Mouse (Mus musculus) CH12.LX (cell line): ENCODE data around the gene Alox12. TPM values are rescaled to one million over a fixed set of nuclear protein-coding genes. Genes with fewer than 3 reads are reported as not detected.

Experiments
- DNase-seq: peaks from one replicate; pipeline ENCODE4 v3.0.0-alpha.2; 2013; ENCODE audit errors: extremely low read depth
- H3K27ac ChIP-seq: 2 replicates; pipeline ENCODE4 v1.5.1; 2012; ENCODE audit warnings: low read depth, mild to moderate bottlenecking, control low read depth, moderate library complexity; ENCODE audit not compliant: insufficient read depth
- H3K27me3 ChIP-seq: replicated peaks from 2 replicates; pipeline ENCODE3; 2012; ENCODE audit warnings: inconsistent platforms
- H3K36me3 ChIP-seq, 2 experiments: replicated peaks in 1 of 2; 2 replicates each; pipeline versions ENCODE3 to v1.6.1; 2012; ENCODE audit warnings: inconsistent platforms in 1 of 2, low read length in 1 of 2, mild to moderate bottlenecking in 1 of 2, mixed read lengths in 1 of 2, moderate library complexity in 1 of 2; ENCODE audit not compliant: control insufficient read depth in 1 of 2, insufficient read depth in 1 of 2
- H3K4me1 ChIP-seq, 2 experiments: 2 replicates each; pipeline ENCODE4 v1.6.1; 2012; ENCODE audit warnings: inconsistent platforms in 1 of 2, moderate library complexity in 1 of 2; ENCODE audit not compliant: insufficient read depth in 2 of 2, control insufficient read depth in 1 of 2
- H3K4me2 ChIP-seq: 2 replicates; pipeline ENCODE4 v1.6.1; 2012; ENCODE audit warnings: low read depth, mild to moderate bottlenecking, control low read depth; ENCODE audit not compliant: poor library complexity, insufficient read depth, severe bottlenecking
- H3K4me3 ChIP-seq, 3 experiments: fragments of 150-350 bp in 1 of 3; sonication (generic) in 1 of 3; replicated peaks in 1 of 3; 2 replicates each; pipeline versions ENCODE3 to v1.5.1; 2011 to 2012; ENCODE audit warnings: low read depth in 2 of 3, low read length in 2 of 3, mild to moderate bottlenecking in 2 of 3, moderate library complexity in 2 of 3, control low read depth in 1 of 3, improper control_type of control experiment in 1 of 3, inconsistent platforms in 1 of 3, mixed read lengths in 1 of 3; ENCODE audit not compliant: poor library complexity in 1 of 3
- H3K79me2 ChIP-seq: replicated peaks from 2 replicates; pipeline ENCODE4 v1.6.1; 2012; ENCODE audit warnings: mild to moderate bottlenecking, moderate library complexity; ENCODE audit not compliant: control insufficient read depth, poor library complexity, insufficient read depth, severe bottlenecking; ENCODE audit errors: extremely low read depth
- H3K9ac ChIP-seq: 2 replicates; pipeline ENCODE4 v1.6.1; 2012; ENCODE audit warnings: low read depth, mild to moderate bottlenecking, control low read depth, moderate library complexity; ENCODE audit not compliant: insufficient read depth
- H3K9me3 ChIP-seq: replicated peaks from 2 replicates; pipeline ENCODE3; 2012; ENCODE audit warnings: low read length, inconsistent platforms, mixed read lengths
- CHD1 ChIP-seq: IDR thresholded peaks from 2 replicates; pipeline ENCODE4 v1.6.1; 2012; ENCODE audit warnings: low read depth, low read length, improper control_type of control experiment, inconsistent platforms
- CTCF ChIP-seq, 2 experiments: IDR thresholded peaks in 1 of 2; conservative IDR thresholded peaks in 1 of 2; 2 replicates each; pipeline ENCODE4 v1.5.1; 2011 to 2012; ENCODE audit warnings: low read depth in 2 of 2, low read length in 2 of 2, improper control_type of control experiment in 1 of 2, inconsistent platforms in 1 of 2, mild to moderate bottlenecking in 1 of 2, moderate library complexity in 1 of 2
- HCFC1 ChIP-seq: IDR thresholded peaks from 2 replicates; pipeline ENCODE4 v1.6.1; 2012; ENCODE audit warnings: low read depth, mild to moderate bottlenecking, inconsistent platforms, low read length, improper control_type of control experiment
- JUN ChIP-seq: IDR thresholded peaks from 2 replicates; pipeline ENCODE4 v1.6.1; 2011; ENCODE audit warnings: low read depth, mild to moderate bottlenecking, low read length, improper control_type of control experiment, moderate library complexity; ENCODE audit not compliant: insufficient read depth
- MAZ ChIP-seq: IDR thresholded peaks from 2 replicates; pipeline ENCODE4 v1.6.1; 2012; ENCODE audit warnings: low read depth, mild to moderate bottlenecking, inconsistent platforms, low read length, improper control_type of control experiment, moderate library complexity
- MEF2A ChIP-seq: IDR thresholded peaks from 2 replicates; pipeline ENCODE4 v1.6.1; 2014; ENCODE audit warnings: low read depth, mild to moderate bottlenecking, inconsistent platforms, low read length, improper control_type of control experiment, borderline replicate concordance
- NELFE ChIP-seq: IDR thresholded peaks from 2 replicates; pipeline ENCODE4 v1.6.1; 2011; ENCODE audit warnings: low read depth, low read length, improper control_type of control experiment
- POLR2A ChIP-seq: IDR thresholded peaks from 2 replicates; pipeline ENCODE4 v1.6.1; 2011; ENCODE audit warnings: low read depth, mild to moderate bottlenecking, improper control_type of control experiment, low read length
- POLR2AphosphoS2 ChIP-seq: IDR thresholded peaks from 2 replicates; pipeline ENCODE4 v1.6.1; 2011; ENCODE audit warnings: low read depth, low read length, improper control_type of control experiment
- RAD21 ChIP-seq: IDR thresholded peaks from 2 replicates; pipeline ENCODE4 v1.6.1; 2011; ENCODE audit warnings: low read depth, mild to moderate bottlenecking, low read length, improper control_type of control experiment, moderate library complexity
- RCOR1 ChIP-seq: conservative IDR thresholded peaks from 2 replicates; pipeline ENCODE4 v1.6.1; 2012; ENCODE audit warnings: low read depth, mild to moderate bottlenecking, inconsistent platforms, low read length, improper control_type of control experiment
- SMC3 ChIP-seq: IDR thresholded peaks from 2 replicates; pipeline ENCODE4 v1.6.1; 2011; ENCODE audit warnings: low read depth, low read length, improper control_type of control experiment
- TBP ChIP-seq: conservative IDR thresholded peaks from 2 replicates; pipeline ENCODE4 v1.6.1; 2011; ENCODE audit warnings: low read depth, low read length, improper control_type of control experiment
- TCF12 ChIP-seq: IDR thresholded peaks from 2 replicates; pipeline ENCODE4 v1.6.1; 2014; ENCODE audit warnings: low read depth, mild to moderate bottlenecking, inconsistent platforms, low read length, improper control_type of control experiment
- ZC3H11A ChIP-seq: IDR thresholded peaks from 2 replicates; pipeline ENCODE4 v1.6.1; 2012; ENCODE audit warnings: low read depth, mild to moderate bottlenecking, inconsistent platforms, low read length, improper control_type of control experiment
- dilution Hi-C: fragments of 300-500 bp; cut with MboI; formaldehyde crosslinking; loops from 2 replicates; pipeline ENCODE4 v1.14.3; 2020; ENCODE audit warnings: low sequenced_read_pairs; ENCODE audit not compliant: extremely low pct_unique_long_range_greater_than_20kb, extremely low pct_ligation_motif_present
- in situ Hi-C: fragments of 300-500 bp; cut with MboI; formaldehyde crosslinking; loops from 3 replicates; pipeline ENCODE4 v1.14.3; 2019; ENCODE audit warnings: low sequenced_read_pairs, low pct_ligation_motif_present, low pct_unique_long_range_greater_than_20kb, mixed read lengths
- polyA plus RNA-seq: library from polyadenylated mRNA; unstranded; fragments of >175 nt; gene quantifications from 2 replicates; pipeline ENCODE4 v1.2.1, GENCODE M21; 2012; ENCODE audit warnings: low read depth; ENCODE audit not compliant: insufficient read length
- total RNA-seq, 2 experiments: library from RNA; depleted of rRNA; stranded (reverse); fragments of 300-350 nt in 1 of 2; fragments of >200 nt in 1 of 2; gene quantifications; 2 replicates each; pipeline ENCODE4 v1.2.3; 2012 to 2014

Gene Alox12
- total and polyA plus RNA-seq, 3 experiments = not detected

- no peak for DNase-seq
- no peak overlapping the region for H3K9ac ChIP-seq
- in situ Hi-C loops (no loop called here), dilution Hi-C loops (no loop called here)
- peaks cover 15 to 30% of the 10 kb centered on the region in 2 experiments; a peak in 3 of 4 replicates for H3K4me1 ChIP-seq
- H3K27ac ChIP-seq = no peak overlapping the region
- H3K27me3 ChIP-seq = no peaks in the 10 kb centered on the region
- no peak for TF ChIP-seq TCF12
- no peak for TF ChIP-seq RCOR1
- TF ChIP-seq ZC3H11A = no peak
- TF ChIP-seq RAD21 = no peak
- no peak for TF ChIP-seq HCFC1
- no peak for TF ChIP-seq CHD1
- no peak for TF ChIP-seq MAZ
- TF ChIP-seq POLR2A = no peak
- no peak for TF ChIP-seq MEF2A
- no peak for TF ChIP-seq POLR2AphosphoS2
- TF ChIP-seq JUN = no peak
- no peak overlapping the region for H3K4me3 ChIP-seq
- no peaks in the 10 kb centered on the region for H3K9me3 ChIP-seq
- no peak overlapping the region for H3K4me2 ChIP-seq
- peaks cover 5 to 49% of the 10 kb centered on the region in 2 experiments for H3K36me3 ChIP-seq
- H3K79me2 ChIP-seq = no peaks in the 10 kb centered on the region
These were observed 37.1 kb downstream of the Alox12 start for GRCm38 (mm10) chr11:70218039-70218438.

GRCm38 (mm10) chr11:70216103-70216502 is 39.0 kb downstream of the Alox12 start:
- Histone ChIP-seq H3K27me3 (no peaks in the 10 kb centered on the region), H3K36me3 (peaks cover 5 to 48% of the 10 kb centered on the region in 2 experiments), H3K27ac (no peak overlapping the region), H3K4me3 (no peak overlapping the region), H3K9me3 (no peaks in the 10 kb centered on the region), H3K4me2 (no peak overlapping the region), H3K4me1 (peaks cover 11 to 20% of the 10 kb centered on the region in 2 experiments; a peak in 3 of 4 replicates), H3K9ac (no peak overlapping the region), H3K79me2 (no peaks in the 10 kb centered on the region)
- DNase-seq = no peak
- in situ Hi-C loops = no loop called here
- dilution Hi-C loops = no loop called here
- TF ChIP-seq TBP (no peak), CTCF (conservative IDR thresholded peaks at IDR 0.05 in 1 of 2, IDR thresholded peaks at IDR 0.05 in 1 of 2; ENCODE audit: low read depth in 2 of 2, low read length in 2 of 2) (no peak), SMC3 (no peak), JUN (no peak), NELFE (no peak)
- TF ChIP-seq, all 38 proteins: peak for 0
